In genomic region chr3:100969176-100969917, GRCm38 (mm10) we compare ENCODE assay signal across 8 mouse cellular contexts. TPM values are rescaled to one million over a fixed set of nuclear protein-coding genes. Genes with fewer than 3 reads are reported as not detected.
DNase-seq lines count a peak whose midpoint lies in the region; ATAC-seq and TF ChIP-seq lines count a peak whose summit lies in the region.

TSS of gene Ttf2 (minus strand) at chr3:100969663.

- H3K27ac ChIP-seq in bone marrow macrophage, adult 2 months (ENCODE audit: insufficient read depth, low read depth, low read length): no peak within 1 kb of the TSS
- H3K27ac ChIP-seq in embryonic fibroblast, embryonic 13.5 days (ENCODE audit: insufficient read depth, low read length): no peak within 1 kb of the TSS
- peak within 1 kb of the TSS; percentile 47; the same call in 1 of the 2 replicates for H3K27ac ChIP-seq in kidney, embryonic 14.5 days (ENCODE audit: low read depth, low read length)
- no peak within 1 kb of the TSS for H3K27ac ChIP-seq in limb, embryonic 15.5 days

- H3K4me1 ChIP-seq in bone marrow macrophage, adult 2 months (ENCODE audit: control insufficient read depth, insufficient read depth, low read length): peaks cover 2% of the 10 kb centered on the region; the same call in 1 of the 2 replicates
- H3K4me1 ChIP-seq in embryonic fibroblast, embryonic 13.5 days (ENCODE audit: control insufficient read depth, insufficient read depth, low read length): no peaks in the 10 kb centered on the region; the same call in 1 of the 2 replicates
- H3K4me1 ChIP-seq in kidney, embryonic 14.5 days (ENCODE audit: control insufficient read depth, insufficient read depth, low read length): peaks cover 7% of the 10 kb centered on the region
- peaks cover 12% of the 10 kb centered on the region for H3K4me1 ChIP-seq in limb, embryonic 15.5 days

- peak within 1 kb of the TSS; percentile 76 for H3K9ac ChIP-seq in kidney, embryonic 14.5 days (ENCODE audit: low read depth, low read length)
- H3K9ac ChIP-seq in limb, embryonic 15.5 days: peak within 1 kb of the TSS; percentile 42

- H3K27me3 ChIP-seq in kidney, embryonic 14.5 days (ENCODE audit: control insufficient read depth, insufficient read depth, low read length): no peaks in the 10 kb centered on the region
- H3K27me3 ChIP-seq in limb, embryonic 15.5 days: no peaks in the 10 kb centered on the region

- ATAC-seq in kidney, embryonic 14.5 days (ENCODE audit: low FRiP score, low TSS enrichment): peak; percentile 99
- peak; percentile 98 for ATAC-seq in limb, embryonic 15.5 days (ENCODE audit: insufficient number of reproducible peaks, low FRiP score, low TSS enrichment, low read depth)

- no peak for TF ChIP-seq POLR2A in bone marrow macrophage, adult 2 months (IDR thresholded peaks at IDR 0.05; ENCODE audit: borderline replicate concordance, low read depth, low read length)
- TF ChIP-seq POLR2A in embryonic fibroblast, embryonic 13.5 days (IDR thresholded peaks at IDR 0.05; ENCODE audit: low read depth, low read length): peak; percentile 72

- H3K4me2 ChIP-seq in kidney, embryonic 14.5 days (replicated peaks; ENCODE audit: low read depth, low read length): peak within 1 kb of the TSS; percentile 64
- peak within 1 kb of the TSS; percentile 85 for H3K4me2 ChIP-seq in limb, embryonic 15.5 days

- WGBS in kidney, embryonic 14.5 days: under 1% methylated on average over 40 of the region's 40 CpGs
- WGBS in limb, embryonic 15.5 days: under 1% methylated on average over 40 of the region's 40 CpGs

- DNase-seq in A20 (ENCODE audit: low read depth, low spot score): peak; percentile 94
- peak; percentile 93 for DNase-seq in heart, adult 9 months (ENCODE audit: low spot score in 2 of 2)
- DNase-seq in monocyte, adult 2 months (ENCODE audit: low read depth in 1 of 2, low spot score in 2 of 2): peak; percentile 79 to 89
- peak; percentile 87 to 93 for DNase-seq in spleen, postnatal 36 days (ENCODE audit: low spot score in 2 of 2)

- H3K4me3 ChIP-seq in bone marrow macrophage, adult 2 months (ENCODE audit: insufficient read depth, low read length): peak within 1 kb of the TSS; percentile 66
- H3K4me3 ChIP-seq in embryonic fibroblast, embryonic 13.5 days (ENCODE audit: insufficient read depth, low read length): peak within 1 kb of the TSS; percentile 82
- peak within 1 kb of the TSS; percentile 78 for H3K4me3 ChIP-seq in kidney, embryonic 14.5 days (ENCODE audit: low read length)
- peak within 1 kb of the TSS; percentile 74 for H3K4me3 ChIP-seq in limb, embryonic 15.5 days

- no peak for TF ChIP-seq CTCF in bone marrow macrophage, adult 2 months (IDR thresholded peaks at IDR 0.05; ENCODE audit: low read depth, low read length)
- TF ChIP-seq CTCF in embryonic fibroblast, embryonic 13.5 days (IDR thresholded peaks at IDR 0.05; ENCODE audit: borderline replicate concordance, insufficient read depth, low read length): no peak

- H3K9me3 ChIP-seq in kidney, embryonic 14.5 days (ENCODE audit: control insufficient read depth, low read length): no peaks in the 10 kb centered on the region
- H3K9me3 ChIP-seq in limb, embryonic 15.5 days: no peaks in the 10 kb centered on the region

- H3K36me3 ChIP-seq in kidney, embryonic 14.5 days (ENCODE audit: control insufficient read depth, insufficient read depth, low read length): no peaks in the 10 kb centered on the region; the same call in 1 of the 2 replicates
- no peaks in the 10 kb centered on the region for H3K36me3 ChIP-seq in limb, embryonic 15.5 days

RNA-seq across cellular contexts. Expression of gene Ttf2, which starts in this region (rescaled TPM):
- polyA plus RNA-seq in bone marrow macrophage, adult 2 months (2012; ENCODE audit: insufficient read depth, insufficient read length, missing spikeins): 11.4 and 15.8 TPM in 2 replicates
- polyA plus RNA-seq in embryonic fibroblast, embryonic 13.5 days (2011; ENCODE audit: insufficient read length, low read depth, missing spikeins): 13.5 and 14.4 TPM in 2 replicates
- polyA plus RNA-seq in kidney, embryonic 14.5 days (2014; fragmentation: Nextera tagmentation; extraction: Ambion mirVana): 14.5 and 24.2 TPM in 2 replicates
- 11.6 and 11.7 TPM in 2 replicates for polyA plus RNA-seq in limb, embryonic 15.5 days (2015; fragmentation: Nextera tagmentation; extraction: Ambion mirVana)
